Mouse (Mus musculus) neural tube, embryonic 14.5 days (tissue): ENCODE measurements around the gene Rrp1. TPM values are rescaled to one million over a fixed set of nuclear protein-coding genes. Genes with fewer than 3 reads are reported as not detected.

Experiments
- ATAC-seq: fragments of 200-750 bp; cut with Nextera tagmentation; 2 replicates; pipeline ENCODE4 v1.8.0; 2017; ENCODE audit warnings: low read depth, mild to moderate bottlenecking, moderate TSS enrichment, moderate library complexity
- H3K27ac ChIP-seq: fragments of 300-500 bp; sonication (generic); 2 replicates; pipeline ENCODE4 v1.5.1; 2014; ENCODE audit warnings: low read depth, mild to moderate bottlenecking, control low read depth, low read length, moderate library complexity, mixed read lengths
- H3K27me3 ChIP-seq: fragments of 300-500 bp; sonication (generic); 2 replicates; pipeline ENCODE4 v1.6.1; 2014; ENCODE audit warnings: low read length; ENCODE audit not compliant: control insufficient read depth, insufficient read depth
- H3K36me3 ChIP-seq: fragments of 300-500 bp; sonication (generic); 2 replicates; pipeline ENCODE4 v1.6.1; 2014; ENCODE audit warnings: low read length, mixed read lengths; ENCODE audit not compliant: control insufficient read depth, insufficient read depth
- H3K4me1 ChIP-seq: fragments of 300-500 bp; sonication (generic); 2 replicates; pipeline ENCODE4 v1.6.1; 2014; ENCODE audit warnings: low read length; ENCODE audit not compliant: control insufficient read depth, insufficient read depth
- H3K4me2 ChIP-seq: fragments of 300-500 bp; sonication (generic); 2 replicates; pipeline ENCODE4 v1.6.1; 2014; ENCODE audit warnings: mild to moderate bottlenecking, low read depth, low read length, control low read depth
- H3K4me3 ChIP-seq: fragments of 300-500 bp; sonication (generic); 2 replicates; pipeline ENCODE4 v1.5.1; 2014; ENCODE audit warnings: low read depth, low read length, control low read depth, mixed read lengths
- H3K9ac ChIP-seq: fragments of 300-500 bp; sonication (generic); replicated peaks from 2 replicates; pipeline ENCODE4 v1.6.1; 2014; ENCODE audit warnings: low read depth, mild to moderate bottlenecking, control low read depth, low read length, mixed read lengths
- H3K9me3 ChIP-seq: fragments of 300-500 bp; sonication (generic); 2 replicates; pipeline ENCODE4 v1.6.1; 2016; ENCODE audit warnings: low read length; ENCODE audit not compliant: control insufficient read depth
- WGBS: fragments of 180-500 bp; shearing (Covaris S2); extraction: QIAGEN DNeasy Blood & Tissue Kit; methylation state at CpG from one replicate; pipeline ENCODE4 v1.1.7; 2014; 5-methylcytosine and 5-hydroxymethylcytosine counted together
- polyA plus RNA-seq: library from polyadenylated mRNA; unstranded; fragments of >200 nt; fragmentation: Nextera tagmentation; extraction: Ambion mirVana; gene quantifications from 2 replicates; pipeline ENCODE4 v1.2.1, GENCODE M21; 2014

Gene Rrp1
- polyA plus RNA-seq, 1 experiment from 2014 or later, result 312 TPM

DNA sequence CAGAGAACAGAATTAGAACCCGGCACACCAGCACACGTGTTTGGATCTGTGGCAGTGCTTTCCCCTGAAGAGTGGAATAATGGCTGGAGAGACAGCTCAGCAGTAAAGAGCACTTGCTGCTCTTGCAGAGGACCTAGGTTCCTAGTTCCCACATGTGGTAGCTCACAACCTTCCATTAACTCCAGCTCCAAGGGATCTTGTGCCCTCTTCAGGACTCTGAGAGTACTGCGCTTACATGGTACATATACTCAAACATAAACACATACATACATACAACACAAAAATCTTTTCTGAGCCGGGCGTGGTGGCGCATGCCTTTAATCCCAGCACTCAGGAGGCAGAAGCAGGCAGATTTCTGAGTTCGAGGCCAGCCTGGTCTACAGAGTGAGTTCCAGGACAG, 34.3 kb downstream of the Rrp1 start:
- WGBS, result 97% methylated on average over 7 of the region's 7 CpGs
- H3K36me3 ChIP-seq, result no peaks in the 10 kb centered on the region
- no peaks in the 10 kb centered on the region for H3K27me3 ChIP-seq
- no peak for ATAC-seq
- H3K9ac ChIP-seq, result no peak overlapping the region
- no peaks in the 10 kb centered on the region for H3K4me1 ChIP-seq
- H3K4me3 ChIP-seq, result no peak overlapping the region
- H3K4me2 ChIP-seq, result no peak overlapping the region
- H3K27ac ChIP-seq, result no peak overlapping the region
- H3K9me3 ChIP-seq, result no peaks in the 10 kb centered on the region

DNA sequence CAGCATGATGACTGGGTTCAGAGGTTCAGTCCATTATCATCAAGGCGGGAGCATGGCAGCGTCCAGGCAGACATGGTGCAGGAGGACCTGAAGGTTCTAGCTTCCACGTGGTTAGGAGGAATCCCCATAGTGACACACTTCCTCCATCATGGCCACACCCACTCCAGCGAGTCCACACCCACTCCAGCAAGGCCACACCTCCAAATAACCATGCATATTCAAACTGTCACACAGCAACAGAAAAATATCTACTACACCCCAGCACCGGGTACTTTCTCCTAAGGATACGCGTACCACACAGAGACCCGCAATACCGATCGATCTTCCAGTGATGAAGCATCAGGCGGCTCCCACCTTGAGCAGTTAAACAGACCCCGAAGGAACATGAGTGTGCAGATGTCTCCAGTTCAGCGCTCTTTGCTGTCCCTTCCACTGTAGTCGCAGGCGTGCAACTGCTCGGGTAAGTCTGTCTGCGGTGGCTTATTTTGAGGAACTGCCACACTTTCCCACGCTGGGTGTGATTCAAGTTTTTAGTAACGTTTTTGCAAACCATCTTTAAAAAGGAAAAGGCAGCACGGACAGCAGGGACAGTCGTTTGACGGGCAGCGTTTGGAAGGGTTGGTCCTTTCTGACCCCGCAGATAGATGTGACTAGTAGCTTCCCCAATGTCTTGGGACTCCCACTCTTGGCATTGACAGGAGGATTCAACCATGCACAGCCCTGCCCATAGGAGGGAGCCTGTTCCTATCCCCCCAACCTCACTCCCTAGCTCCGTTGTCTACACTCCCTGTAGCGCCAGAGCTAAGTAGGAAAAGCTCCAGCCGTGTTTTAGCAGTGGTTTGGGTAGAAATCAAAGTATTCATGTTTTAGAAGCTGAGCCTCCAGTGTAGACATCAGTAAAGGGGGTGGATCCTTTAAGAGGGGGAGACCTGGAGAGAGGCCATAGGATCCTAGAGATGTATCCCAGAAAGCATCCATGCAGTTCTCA, 39.9 kb downstream of the Rrp1 start:
- no peaks in the 10 kb centered on the region for H3K9me3 ChIP-seq
- H3K9ac ChIP-seq, result no peak overlapping the region
- no peak for ATAC-seq
- H3K4me2 ChIP-seq, result no peak overlapping the region
- H3K27ac ChIP-seq, result no peak overlapping the region
- H3K4me1 ChIP-seq, result no peaks in the 10 kb centered on the region
- no peaks in the 10 kb centered on the region for H3K27me3 ChIP-seq
- no peaks in the 10 kb centered on the region for H3K36me3 ChIP-seq
- 66% methylated on average over 27 of the region's 27 CpGs for WGBS
- H3K4me3 ChIP-seq, result no peak overlapping the region

DNA sequence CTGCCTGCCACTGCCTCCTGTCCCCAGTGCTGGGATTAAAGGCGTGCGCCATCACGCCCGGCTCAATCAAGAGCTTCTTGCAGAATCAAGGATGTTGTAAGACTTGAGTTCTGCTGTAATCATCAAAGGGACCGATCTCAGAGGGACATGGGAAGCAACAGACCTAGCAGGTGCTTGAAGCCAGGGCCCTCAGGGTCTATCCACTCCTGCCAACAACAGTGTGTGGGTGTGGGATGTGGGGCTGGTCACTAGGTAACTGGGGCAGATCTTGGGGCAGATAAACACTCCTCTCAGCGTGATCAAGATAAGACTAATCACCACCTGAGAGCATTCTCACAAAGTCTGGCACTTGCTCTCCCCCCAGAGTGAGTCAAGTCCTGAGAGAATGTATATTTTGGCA, 41.1 kb downstream of the Rrp1 start:
- no peaks in the 10 kb centered on the region for H3K9me3 ChIP-seq
- H3K27ac ChIP-seq, result no peak overlapping the region
- H3K9ac ChIP-seq, result no peak overlapping the region
- no peaks in the 10 kb centered on the region for H3K36me3 ChIP-seq
- WGBS, result 91% methylated on average over 6 of the region's 6 CpGs
- ATAC-seq, result no peak
- no peak overlapping the region for H3K4me2 ChIP-seq
- H3K4me3 ChIP-seq, result no peak overlapping the region
- no peaks in the 10 kb centered on the region for H3K27me3 ChIP-seq
- H3K4me1 ChIP-seq, result no peaks in the 10 kb centered on the region

DNA sequence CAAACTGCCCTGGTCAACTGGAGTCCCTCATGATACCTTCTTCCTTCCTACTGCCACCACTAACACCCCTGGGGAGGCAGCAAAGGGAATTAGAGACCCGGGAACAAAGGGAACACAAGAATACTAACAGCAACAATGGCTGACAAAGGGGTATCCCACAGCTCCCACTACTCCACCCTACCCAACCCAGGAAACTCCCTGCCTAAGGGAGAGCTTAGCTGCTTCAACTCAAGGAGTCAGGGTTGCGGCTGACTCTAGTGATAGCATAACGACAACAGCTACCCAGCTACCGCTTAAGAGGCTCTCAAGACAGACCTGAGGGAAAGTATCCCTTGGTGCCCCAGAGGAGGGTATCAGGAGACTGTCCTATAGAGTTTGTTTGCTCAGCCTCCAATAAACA, 45.3 kb downstream of the Rrp1 start:
- no peaks in the 10 kb centered on the region for H3K9me3 ChIP-seq
- H3K27me3 ChIP-seq, result no peaks in the 10 kb centered on the region
- 63% methylated on average over 4 of the region's 4 CpGs for WGBS
- no peak overlapping the region for H3K4me3 ChIP-seq
- ATAC-seq, result no peak
- no peaks in the 10 kb centered on the region for H3K36me3 ChIP-seq
- H3K4me2 ChIP-seq, result no peak overlapping the region
- no peak overlapping the region for H3K27ac ChIP-seq
- no peak overlapping the region for H3K9ac ChIP-seq
- no peaks in the 10 kb centered on the region for H3K4me1 ChIP-seq

DNA sequence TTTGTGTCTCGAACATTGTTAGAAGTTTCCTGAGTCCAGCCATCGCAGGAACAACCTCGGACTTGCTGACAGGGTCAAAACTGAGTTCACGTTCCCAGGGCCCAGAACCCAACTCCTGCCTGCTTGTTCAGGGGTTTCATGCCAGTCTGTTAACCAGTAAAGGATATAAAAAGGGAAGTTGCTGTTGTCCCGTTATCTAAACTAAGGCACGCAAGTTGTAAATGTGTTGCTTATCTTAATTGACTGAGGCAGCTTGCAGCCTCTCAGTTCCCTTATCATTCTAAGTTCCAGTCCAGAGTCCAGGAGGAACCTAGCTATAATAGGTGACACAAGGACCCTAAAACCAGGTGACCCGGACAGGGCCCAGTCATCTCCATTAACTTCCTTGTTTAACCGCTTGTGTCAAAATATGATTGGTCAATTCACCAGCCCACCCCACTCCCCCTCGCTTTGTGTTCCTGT, 46.0 kb downstream of the Rrp1 start:
- H3K27me3 ChIP-seq, result no peaks in the 10 kb centered on the region
- H3K9ac ChIP-seq, result no peak overlapping the region
- WGBS, result 79% methylated on average over 9 of the region's 9 CpGs
- H3K4me2 ChIP-seq, result no peak overlapping the region
- H3K9me3 ChIP-seq, result no peaks in the 10 kb centered on the region
- no peaks in the 10 kb centered on the region for H3K36me3 ChIP-seq
- no peak overlapping the region for H3K27ac ChIP-seq
- H3K4me3 ChIP-seq, result no peak overlapping the region
- no peak for ATAC-seq
- no peaks in the 10 kb centered on the region for H3K4me1 ChIP-seq

DNA sequence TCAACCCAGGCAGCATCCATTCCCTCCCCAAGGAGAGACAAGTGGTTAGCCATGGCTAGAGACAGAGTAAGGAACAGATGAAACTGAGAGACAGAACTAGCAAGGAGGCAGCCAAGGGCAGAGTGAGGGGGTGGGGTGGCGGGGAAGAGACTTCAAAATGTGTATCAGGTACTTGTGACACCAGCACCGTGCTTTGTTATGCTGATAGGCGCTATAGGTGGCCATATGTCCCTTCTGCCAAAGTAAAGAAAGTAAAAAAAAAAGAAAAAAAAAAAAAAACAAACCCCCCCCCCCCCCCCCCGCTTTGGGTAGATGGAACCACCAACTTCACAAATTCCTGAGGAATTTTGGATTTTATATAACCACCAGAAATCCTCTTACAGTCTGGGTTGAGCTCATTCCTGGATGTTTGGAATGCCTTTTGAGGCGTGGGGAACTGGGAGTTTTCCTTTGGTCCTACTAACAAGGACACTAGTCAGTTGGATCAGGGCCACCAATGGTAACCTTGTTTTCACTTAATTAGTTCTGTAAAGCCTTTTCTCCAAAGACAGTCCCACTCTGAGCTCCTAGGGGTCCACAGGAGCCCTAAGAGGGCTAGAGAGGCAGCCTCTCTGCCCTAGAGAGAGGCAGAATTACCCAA, 46.5 kb downstream of the Rrp1 start:
- H3K27ac ChIP-seq, result no peak overlapping the region
- H3K4me1 ChIP-seq, result no peaks in the 10 kb centered on the region
- H3K4me2 ChIP-seq, result no peak overlapping the region
- H3K9me3 ChIP-seq, result no peaks in the 10 kb centered on the region
- ATAC-seq, result no peak
- H3K4me3 ChIP-seq, result no peak overlapping the region
- H3K9ac ChIP-seq, result no peak overlapping the region
- no peaks in the 10 kb centered on the region for H3K36me3 ChIP-seq
- H3K27me3 ChIP-seq, result no peaks in the 10 kb centered on the region
- 44% methylated on average over 5 of the region's 5 CpGs for WGBS

DNA sequence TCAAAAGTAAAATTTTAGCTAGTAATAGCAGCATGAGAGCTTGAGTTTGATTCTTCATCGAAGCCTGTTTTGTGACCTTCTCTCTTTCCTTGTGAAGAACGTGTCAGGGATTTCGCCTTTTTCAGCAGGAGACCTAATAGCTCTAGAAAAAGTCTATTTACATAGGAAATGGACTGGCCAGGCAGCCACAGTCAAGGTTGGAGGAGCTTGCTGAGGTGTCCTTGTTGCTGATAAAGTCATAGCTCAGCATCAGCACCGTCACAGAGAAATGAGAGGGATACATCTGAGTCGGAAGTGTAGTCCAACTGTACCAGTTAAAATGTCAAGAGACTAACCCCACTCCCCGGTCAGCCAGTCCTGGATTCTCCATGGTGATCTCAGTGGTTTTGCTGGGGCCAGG, 47.3 kb downstream of the Rrp1 start:
- WGBS, result 86% methylated on average over 6 of the region's 6 CpGs
- no peaks in the 10 kb centered on the region for H3K27me3 ChIP-seq
- H3K4me1 ChIP-seq, result no peaks in the 10 kb centered on the region

DNA sequence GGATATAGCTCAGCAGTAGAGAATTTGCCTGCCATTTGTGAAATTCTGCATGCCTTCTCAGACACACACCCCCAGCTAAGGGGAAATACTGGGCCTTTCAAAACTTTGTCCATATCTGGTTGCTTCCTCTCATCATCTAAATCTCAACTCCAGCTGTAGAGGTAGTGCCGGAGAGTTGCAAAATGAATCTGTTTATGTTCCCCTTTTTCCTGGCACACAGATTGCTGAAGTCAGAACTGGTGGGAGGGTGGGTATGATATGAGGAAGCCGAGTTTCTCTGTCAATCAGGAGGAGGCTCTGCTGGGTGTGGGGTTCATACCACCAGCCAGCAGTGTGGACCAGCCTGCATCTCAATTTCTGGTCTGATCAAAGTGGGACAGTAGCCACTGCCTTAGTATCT, 48.7 kb downstream of the Rrp1 start:
- H3K9ac ChIP-seq, result no peak overlapping the region
- WGBS, result 83% methylated on average over 2 of the region's 2 CpGs

More for the DNA sequence above, 47.3 kb downstream of the Rrp1 start:
- Histone ChIP-seq H3K9me3 (no peaks in the 10 kb centered on the region), H3K4me3 (no peak overlapping the region), H3K36me3 (no peaks in the 10 kb centered on the region), H3K4me2 (no peak overlapping the region), H3K27ac (no peak overlapping the region), H3K9ac (no peak overlapping the region)
- ATAC-seq, result no peak

DNA sequence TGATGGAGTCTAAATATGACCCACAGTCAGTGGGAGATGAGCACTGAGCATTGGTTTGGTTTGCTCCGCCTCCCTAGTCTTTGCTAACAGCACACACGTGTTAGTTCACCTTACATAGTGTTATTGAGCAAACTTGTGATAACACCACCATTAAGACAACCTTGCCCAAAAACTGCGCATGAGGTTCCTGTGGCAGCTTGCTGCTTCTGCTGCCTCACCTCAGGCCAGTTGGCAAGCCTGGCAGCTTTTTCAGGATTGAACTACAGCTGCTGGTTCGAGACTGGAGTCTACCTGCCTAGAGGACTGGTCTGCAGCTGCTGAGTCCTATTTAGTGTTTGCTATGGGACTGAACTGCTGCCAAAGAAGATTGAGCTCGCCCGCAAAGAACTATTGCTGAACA, 49.5 kb downstream of the Rrp1 start:
- H3K27me3 ChIP-seq, result no peaks in the 10 kb centered on the region
- ATAC-seq, result no peak
- H3K9me3 ChIP-seq, result no peaks in the 10 kb centered on the region
- H3K9ac ChIP-seq, result no peak overlapping the region
- 93% methylated on average over 6 of the region's 6 CpGs for WGBS
- no peaks in the 10 kb centered on the region for H3K36me3 ChIP-seq
- no peak overlapping the region for H3K27ac ChIP-seq
- no peak overlapping the region for H3K4me3 ChIP-seq
- H3K4me1 ChIP-seq, result no peaks in the 10 kb centered on the region
- H3K4me2 ChIP-seq, result no peak overlapping the region

More for the DNA sequence above, 48.7 kb downstream of the Rrp1 start:
- Histone ChIP-seq H3K4me1 (no peaks in the 10 kb centered on the region), H3K36me3 (no peaks in the 10 kb centered on the region), H3K9me3 (no peaks in the 10 kb centered on the region), H3K27me3 (no peaks in the 10 kb centered on the region), H3K4me3 (no peak overlapping the region), H3K4me2 (no peak overlapping the region), H3K27ac (no peak overlapping the region)
- no peak for ATAC-seq
